Mouse (Mus musculus): Measurements from ENCODE around the gene Tmem35b.

GRCm38 (mm10) chr4:127138486-127138885 is 15.0 kb downstream of the Tmem35b start:
- TF ChIP-seq CTCF (IDR thresholded peaks at IDR 0.05; ENCODE audit: low read depth) (no peak), EP300 (IDR thresholded peaks at IDR 0.05; ENCODE audit: low read depth) (no peak)
